Mouse (Mus musculus): ENCODE data around the gene Vamp8. TPM values are rescaled to one million over a fixed set of nuclear protein-coding genes. Genes with fewer than 3 reads are reported as not detected.

The Vamp8 gene
- polyA plus RNA-seq (2015; fragmentation: Nextera tagmentation; extraction: Ambion mirVana) = 212 and 230 TPM in 2 replicates

GRCm38 (mm10) chr6:72389941-72390771, at the start of gene Vamp8:
Gene Vamp8, minus strand, starts transcription at chr6:72390703.
- peak; percentile 58 for ATAC-seq (ENCODE audit: low read depth)
- Histone ChIP-seq H3K4me2 (ENCODE audit: low read depth, low read length) (peak within 1 kb of the TSS; percentile 86), H3K4me1 (ENCODE audit: control insufficient read depth, low read depth, low read length) (peaks cover 42% of the 10 kb centered on the region), H3K27ac (ENCODE audit: low read length) (peak within 1 kb of the TSS; percentile 100), H3K9me3 (replicated peaks; ENCODE audit: control insufficient read depth, low read length) (no peaks in the 10 kb centered on the region), H3K9ac (ENCODE audit: low read depth, low read length) (peak within 1 kb of the TSS; percentile 95), H3K27me3 (ENCODE audit: control insufficient read depth, insufficient read depth, low read depth, low read length) (no peaks in the 10 kb centered on the region), H3K4me3 (ENCODE audit: low read depth, low read length) (peak within 1 kb of the TSS; percentile 85), H3K36me3 (ENCODE audit: control insufficient read depth, insufficient read depth) (peaks cover 17% of the 10 kb centered on the region)
- WGBS (ENCODE audit: insufficient replicate concordance) = 0% methylated on average over 33 of the region's 33 CpGs

- H3K36me3 ChIP-seq (ENCODE audit: control insufficient read depth, insufficient read depth) = peaks cover 30% of the 10 kb centered on the region
- peak within 1 kb of the TSS; percentile 87 for H3K4me3 ChIP-seq (ENCODE audit: low read depth, low read length)
- peaks cover 21% of the 10 kb centered on the region for H3K4me1 ChIP-seq (ENCODE audit: control insufficient read depth, low read depth, low read length)
- H3K27ac ChIP-seq (ENCODE audit: low read length) = peak within 1 kb of the TSS; percentile 96
- H3K27me3 ChIP-seq (ENCODE audit: control insufficient read depth, insufficient read depth, low read depth, low read length) = no peaks in the 10 kb centered on the region
- no peaks in the 10 kb centered on the region for H3K9me3 ChIP-seq (replicated peaks; ENCODE audit: control insufficient read depth, low read length)
- peak; percentile 89 for ATAC-seq (ENCODE audit: low read depth)
- peak within 1 kb of the TSS; percentile 88 for H3K4me2 ChIP-seq (ENCODE audit: low read depth, low read length)
- under 1% methylated on average over 77 of the region's 77 CpGs for WGBS (ENCODE audit: insufficient replicate concordance)
- peak within 1 kb of the TSS; percentile 93 for H3K9ac ChIP-seq (ENCODE audit: low read depth, low read length)
Measured at GRCm38 (mm10) chr6:72439355-72440185, 49.1 kb upstream of the Vamp8 start, which contains the start of gene Mat2a. Gene Mat2a, minus strand, starts transcription at chr6:72439558.

- H3K4me2 ChIP-seq (ENCODE audit: low read depth, low read length) = peak overlapping the region; percentile 88
- under 1% methylated on average over 57 of the region's 57 CpGs for WGBS (ENCODE audit: insufficient replicate concordance)
- peak overlapping the region; percentile 93 for H3K9ac ChIP-seq (ENCODE audit: low read depth, low read length)
- H3K36me3 ChIP-seq (ENCODE audit: control insufficient read depth, insufficient read depth) = peaks cover 35% of the 10 kb centered on the region
- peak overlapping the region; percentile 96 for H3K27ac ChIP-seq (ENCODE audit: low read length)
- H3K27me3 ChIP-seq (ENCODE audit: control insufficient read depth, insufficient read depth, low read depth, low read length) = no peaks in the 10 kb centered on the region
- peak; percentile 65 for ATAC-seq (ENCODE audit: low read depth)
- peak overlapping the region; percentile 87 for H3K4me3 ChIP-seq (ENCODE audit: low read depth, low read length)
- peaks cover 21% of the 10 kb centered on the region for H3K4me1 ChIP-seq (ENCODE audit: control insufficient read depth, low read depth, low read length)
- H3K9me3 ChIP-seq (replicated peaks; ENCODE audit: control insufficient read depth, low read length) = no peaks in the 10 kb centered on the region
Measured at GRCm38 (mm10) chr6:72438862-72439354, 48.4 kb upstream of the Vamp8 start.

GRCm38 (mm10) chr6:72438226-72438625, 47.7 kb upstream of the Vamp8 start:
- peak overlapping the region; percentile 87 for H3K4me3 ChIP-seq (ENCODE audit: low read depth, low read length)
- peak overlapping the region; percentile 88 for H3K4me2 ChIP-seq (ENCODE audit: low read depth, low read length)
- no peak for ATAC-seq (ENCODE audit: low read depth)
- H3K4me1 ChIP-seq (ENCODE audit: control insufficient read depth, low read depth, low read length) = peaks cover 21% of the 10 kb centered on the region
- H3K9me3 ChIP-seq (replicated peaks; ENCODE audit: control insufficient read depth, low read length) = no peaks in the 10 kb centered on the region
- H3K27me3 ChIP-seq (ENCODE audit: control insufficient read depth, insufficient read depth, low read depth, low read length) = no peaks in the 10 kb centered on the region
- peak overlapping the region; percentile 93 for H3K9ac ChIP-seq (ENCODE audit: low read depth, low read length)
- 1% methylated on average over 5 of the region's 5 CpGs for WGBS (ENCODE audit: insufficient replicate concordance)
- peaks cover 41% of the 10 kb centered on the region for H3K36me3 ChIP-seq (ENCODE audit: control insufficient read depth, insufficient read depth)
- H3K27ac ChIP-seq (ENCODE audit: low read length) = no peak overlapping the region

- 83% methylated on average over 2 of the region's 2 CpGs for WGBS (ENCODE audit: insufficient replicate concordance)
- Histone ChIP-seq H3K9ac (ENCODE audit: low read depth, low read length) (no peak overlapping the region), H3K36me3 (ENCODE audit: control insufficient read depth, insufficient read depth) (peaks cover 58% of the 10 kb centered on the region), H3K4me1 (ENCODE audit: control insufficient read depth, low read depth, low read length) (peaks cover 3% of the 10 kb centered on the region), H3K4me3 (ENCODE audit: low read depth, low read length) (no peak overlapping the region), H3K27me3 (ENCODE audit: control insufficient read depth, insufficient read depth, low read depth, low read length) (no peaks in the 10 kb centered on the region), H3K27ac (ENCODE audit: low read length) (no peak overlapping the region), H3K4me2 (ENCODE audit: low read depth, low read length) (no peak overlapping the region), H3K9me3 (replicated peaks; ENCODE audit: control insufficient read depth, low read length) (no peaks in the 10 kb centered on the region)
- ATAC-seq (ENCODE audit: low read depth) = no peak
Measured at GRCm38 (mm10) chr6:72432153-72432552, 41.6 kb upstream of the Vamp8 start.

- H3K4me2 ChIP-seq (ENCODE audit: low read depth, low read length) = no peak overlapping the region
- peaks cover 55% of the 10 kb centered on the region for H3K36me3 ChIP-seq (ENCODE audit: control insufficient read depth, insufficient read depth)
- no peaks in the 10 kb centered on the region for H3K27me3 ChIP-seq (ENCODE audit: control insufficient read depth, insufficient read depth, low read depth, low read length)
Measured at GRCm38 (mm10) chr6:72430989-72431921, 40.8 kb upstream of the Vamp8 start.

GRCm38 (mm10) chr6:72429061-72429842, 38.7 kb upstream of the Vamp8 start:
- ATAC-seq (ENCODE audit: low read depth) = no peak
- no peak overlapping the region for H3K4me3 ChIP-seq (ENCODE audit: low read depth, low read length)
- no peaks in the 10 kb centered on the region for H3K9me3 ChIP-seq (replicated peaks; ENCODE audit: control insufficient read depth, low read length)
- no peaks in the 10 kb centered on the region for H3K4me1 ChIP-seq (ENCODE audit: control insufficient read depth, low read depth, low read length)
- H3K4me2 ChIP-seq (ENCODE audit: low read depth, low read length) = no peak overlapping the region
- 82% methylated on average over 21 of the region's 21 CpGs for WGBS (ENCODE audit: insufficient replicate concordance)
- H3K27ac ChIP-seq (ENCODE audit: low read length) = no peak overlapping the region
- no peaks in the 10 kb centered on the region for H3K27me3 ChIP-seq (ENCODE audit: control insufficient read depth, insufficient read depth, low read depth, low read length)
- no peak overlapping the region for H3K9ac ChIP-seq (ENCODE audit: low read depth, low read length)
- H3K36me3 ChIP-seq (ENCODE audit: control insufficient read depth, insufficient read depth) = peaks cover 55% of the 10 kb centered on the region

More at GRCm38 (mm10) chr6:72430989-72431921, 40.8 kb upstream of the Vamp8 start:
- Histone ChIP-seq H3K9ac (ENCODE audit: low read depth, low read length) (no peak overlapping the region), H3K4me3 (ENCODE audit: low read depth, low read length) (no peak overlapping the region), H3K9me3 (replicated peaks; ENCODE audit: control insufficient read depth, low read length) (no peaks in the 10 kb centered on the region), H3K4me1 (ENCODE audit: control insufficient read depth, low read depth, low read length) (peaks cover 2% of the 10 kb centered on the region; the same call in 1 of the 2 replicates), H3K27ac (ENCODE audit: low read length) (0 out of 2 replicates have a peak overlapping the region, but pooled peaks have one; percentile 34)
- peak; percentile 23; the same call in 1 of the 2 replicates for ATAC-seq (ENCODE audit: low read depth)
- WGBS (ENCODE audit: insufficient replicate concordance) = 23% methylated on average over 5 of the region's 5 CpGs
